Mouse (Mus musculus): ENCODE data around the gene Gm21915.

GRCm38 (mm10) chr9:40717182-40717874 is 46.9 kb downstream of the Gm21915 start:
- no peak for TF ChIP-seq CTCF (IDR thresholded peaks at IDR 0.05; ENCODE audit: extremely low read depth, insufficient read depth, low read length)
- TF ChIP-seq POLR2A (IDR thresholded peaks at IDR 0.05; ENCODE audit: extremely low read depth, insufficient read depth, low read length) = no peak
